13 mouse cellular contexts compared by ENCODE assay signal in genomic region chr7:73516820-73517219, GRCm38 (mm10). TPM values are rescaled to one million over a fixed set of nuclear protein-coding genes. Genes with fewer than 3 reads are reported as not detected.
DNase-seq lines count a peak whose midpoint lies in the region; ATAC-seq and TF ChIP-seq lines count a peak whose summit lies in the region.
"Had no signal": no experiment of that assay in that cellular context is flagged by ENCODE, and none has a peak within 500 bp of the region (broad histone marks: within the 10 kb centered on the region; RNA-seq: fewer than 3 reads in every experiment).

No protein-coding gene starts in this region.

- no peak overlapping the region for H3K4me3 ChIP-seq in forebrain, embryonic 16.5 days (replicated peaks; ENCODE audit: low read length)
- no peak overlapping the region for H3K4me3 ChIP-seq in forebrain, embryonic 12.5 days (replicated peaks)
- no peak overlapping the region for H3K4me3 ChIP-seq in kidney, embryonic 15.5 days (replicated peaks)
- peak overlapping the region; percentile 55 for H3K4me3 ChIP-seq in E14TG2a.4 (replicated peaks; ENCODE audit: low read length)
- H3K4me3 ChIP-seq in liver, embryonic 12.5 days = no peak overlapping the region
- H3K4me3 ChIP-seq: hindbrain, embryonic 15.5 days; lung, embryonic 15.5 days; midbrain, embryonic 12.5 days had no signal

- H3K9ac ChIP-seq in forebrain, embryonic 16.5 days (replicated peaks; ENCODE audit: low read depth, low read length) = no peak overlapping the region
- no peak overlapping the region for H3K9ac ChIP-seq in forebrain, embryonic 12.5 days
- H3K9ac ChIP-seq in kidney, embryonic 15.5 days = no peak overlapping the region
- peak overlapping the region; percentile 58 for H3K9ac ChIP-seq in liver, embryonic 12.5 days
- H3K9ac ChIP-seq: hindbrain, embryonic 15.5 days; lung, embryonic 15.5 days; midbrain, embryonic 12.5 days had no signal

- H3K9me3 ChIP-seq in forebrain, embryonic 16.5 days (ENCODE audit: control insufficient read depth, low read length) = no peaks in the 10 kb centered on the region
- no peaks in the 10 kb centered on the region for H3K9me3 ChIP-seq in forebrain, embryonic 12.5 days
- H3K9me3 ChIP-seq in kidney, embryonic 15.5 days (replicated peaks) = no peaks in the 10 kb centered on the region
- no peaks in the 10 kb centered on the region for H3K9me3 ChIP-seq in E14TG2a.4 (ENCODE audit: low read length)
- H3K9me3 ChIP-seq in liver, embryonic 12.5 days (replicated peaks) = no peaks in the 10 kb centered on the region
- H3K9me3 ChIP-seq: hindbrain, embryonic 15.5 days; lung, embryonic 15.5 days; midbrain, embryonic 12.5 days had no signal

- 57% methylated on average over 5 of the region's 5 CpGs for WGBS in forebrain, embryonic 16.5 days
- 74% methylated on average over 5 of the region's 5 CpGs for WGBS in forebrain, embryonic 12.5 days
- 73% methylated on average over 5 of the region's 5 CpGs for WGBS in kidney, embryonic 15.5 days
- WGBS in liver, embryonic 12.5 days (ENCODE audit: insufficient replicate concordance) = 80% methylated on average over 5 of the region's 5 CpGs

- no peak overlapping the region for H3K4me2 ChIP-seq in forebrain, embryonic 16.5 days (ENCODE audit: low read length)
- no peak overlapping the region for H3K4me2 ChIP-seq in forebrain, embryonic 12.5 days
- H3K4me2 ChIP-seq in kidney, embryonic 15.5 days = no peak overlapping the region
- peak overlapping the region; percentile 56 for H3K4me2 ChIP-seq in liver, embryonic 12.5 days
- H3K4me2 ChIP-seq: hindbrain, embryonic 15.5 days; lung, embryonic 15.5 days; midbrain, embryonic 12.5 days had no signal

- TF ChIP-seq CTCF in E14TG2a.4 (conservative IDR thresholded peaks at IDR 0.05; ENCODE audit: low read length) = no peak

- H3K36me3 ChIP-seq in forebrain, embryonic 16.5 days (ENCODE audit: control insufficient read depth, insufficient read depth) = peaks cover 16% of the 10 kb centered on the region
- H3K36me3 ChIP-seq in forebrain, embryonic 12.5 days (replicated peaks) = peaks cover 75% of the 10 kb centered on the region
- H3K36me3 ChIP-seq in kidney, embryonic 15.5 days = peaks cover 88% of the 10 kb centered on the region
- peaks cover 76% of the 10 kb centered on the region for H3K36me3 ChIP-seq in E14TG2a.4 (ENCODE audit: insufficient read depth, low read length)
- peaks cover 91% of the 10 kb centered on the region for H3K36me3 ChIP-seq in liver, embryonic 12.5 days

- no peak for DNase-seq in kidney, adult 11 months
- no peak for DNase-seq in cerebellum, postnatal 10 days
- no peak for DNase-seq in thymus, postnatal 25 days
- DNase-seq: cerebellum, adult 9-11 months; thymus, adult 2 months had no signal

- no peaks in the 10 kb centered on the region for H3K27me3 ChIP-seq in forebrain, embryonic 16.5 days (replicated peaks; ENCODE audit: control insufficient read depth, insufficient read depth, low read length)
- H3K27me3 ChIP-seq in forebrain, embryonic 12.5 days = no peaks in the 10 kb centered on the region
- H3K27me3 ChIP-seq in kidney, embryonic 15.5 days = no peaks in the 10 kb centered on the region
- H3K27me3 ChIP-seq in E14TG2a.4 (ENCODE audit: insufficient read depth, low read length) = no peaks in the 10 kb centered on the region
- no peaks in the 10 kb centered on the region for H3K27me3 ChIP-seq in liver, embryonic 12.5 days (replicated peaks)
- H3K27me3 ChIP-seq: hindbrain, embryonic 15.5 days; lung, embryonic 15.5 days; midbrain, embryonic 12.5 days had no signal

- no peak for ATAC-seq in forebrain, embryonic 16.5 days
- ATAC-seq in forebrain, embryonic 12.5 days (ENCODE audit: low FRiP score) = no peak
- ATAC-seq in kidney, embryonic 15.5 days (replicated peaks; ENCODE audit: low FRiP score) = no peak
- no peak for ATAC-seq in liver, embryonic 12.5 days

- H3K27ac ChIP-seq in forebrain, embryonic 16.5 days (ENCODE audit: low read length) = peak overlapping the region; percentile 18; the same call in 1 of the 2 replicates
- H3K27ac ChIP-seq in forebrain, embryonic 12.5 days = no peak overlapping the region
- peak overlapping the region; percentile 49; the same call in 1 of the 2 replicates for H3K27ac ChIP-seq in kidney, embryonic 15.5 days
- H3K27ac ChIP-seq in liver, embryonic 12.5 days = peak overlapping the region; percentile 97
- H3K27ac ChIP-seq: hindbrain, embryonic 15.5 days; lung, embryonic 15.5 days had no signal

- peaks cover 10% of the 10 kb centered on the region; the same call in 1 of the 2 replicates for H3K4me1 ChIP-seq in forebrain, embryonic 16.5 days (replicated peaks; ENCODE audit: control insufficient read depth, insufficient read depth, low read length)
- H3K4me1 ChIP-seq in forebrain, embryonic 12.5 days = peaks cover 6% of the 10 kb centered on the region; the same call in 1 of the 2 replicates
- peaks cover 31% of the 10 kb centered on the region for H3K4me1 ChIP-seq in kidney, embryonic 15.5 days
- peaks cover 78% of the 10 kb centered on the region for H3K4me1 ChIP-seq in E14TG2a.4 (replicated peaks; ENCODE audit: low read depth, low read length)
- H3K4me1 ChIP-seq in liver, embryonic 12.5 days = peaks cover 50% of the 10 kb centered on the region

RNA-seq across cellular contexts. Expression of gene Chd2, which starts 24.8 kb away (rescaled TPM):
- 56.8 and 60.2 TPM in 2 replicates for polyA plus RNA-seq in forebrain, embryonic 16.5 days (2015; fragmentation: Nextera tagmentation; extraction: Ambion mirVana)
- 69.4 and 78.8 TPM in 2 replicates for polyA plus RNA-seq in forebrain, embryonic 12.5 days (2016; fragmentation: Nextera tagmentation; extraction: Ambion mirVana)
- polyA plus RNA-seq in kidney, embryonic 15.5 days (2015; fragmentation: Nextera tagmentation; extraction: Ambion mirVana) = 56.6 and 61.7 TPM in 2 replicates
- polyA plus RNA-seq in liver, embryonic 12.5 days (2016; fragmentation: Nextera tagmentation; extraction: Ambion mirVana) = 26.2 and 28.9 TPM in 2 replicates
